Mouse (Mus musculus) myocyte (in vitro differentiated cells): ENCODE measurements around the gene Gm49394. TPM values are rescaled to one million over a fixed set of nuclear protein-coding genes. Genes with fewer than 3 reads are reported as not detected.
A peak's percentile ranks its signal among the peaks of the same experiment; 100 is the strongest.

ENCODE experiments used
- H3K27me3 ChIP-seq: one replicate; pipeline ENCODE4 v1.6.1; 2011; ENCODE audit not compliant: control insufficient read depth, insufficient read depth, insufficient read length
- H3K36me3 ChIP-seq: one replicate; pipeline ENCODE4 v1.6.1; 2011; ENCODE audit not compliant: control insufficient read depth, insufficient read depth
- H3K4me2 ChIP-seq: one replicate; pipeline ENCODE4 v1.6.1; 2011; ENCODE audit warnings: low read depth, control low read depth
- H3K4me3 ChIP-seq: one replicate; pipeline ENCODE4 v1.5.1; 2011; ENCODE audit warnings: mild to moderate bottlenecking, control low read depth, moderate library complexity
- H3K79me2 ChIP-seq: one replicate; pipeline ENCODE4 v1.6.1; 2011; ENCODE audit not compliant: control insufficient read depth, insufficient read depth
- H3ac ChIP-seq: one replicate; pipeline ENCODE4 v1.6.1; 2011; ENCODE audit not compliant: control insufficient read depth, insufficient read length
- CEBPB ChIP-seq: IDR thresholded peaks from 2 replicates; pipeline ENCODE4 v1.6.1; 2011; ENCODE audit warnings: mild to moderate bottlenecking, moderate library complexity; ENCODE audit not compliant: poor library complexity, insufficient read depth, severe bottlenecking
- E2F4 ChIP-seq: IDR thresholded peaks from one replicate; pipeline ENCODE4 v1.6.1; 2011; ENCODE audit warnings: mild to moderate bottlenecking, control low read depth, moderate library complexity; ENCODE audit not compliant: insufficient read depth
- MAX ChIP-seq: IDR thresholded peaks from one replicate; pipeline ENCODE4 v1.6.1; 2011; ENCODE audit warnings: low read depth, mild to moderate bottlenecking, control low read depth
- MYOD1 ChIP-seq, 3 experiments: IDR thresholded peaks; one replicate each; pipeline ENCODE4 v1.6.1; 2011; ENCODE audit warnings: control low read depth in 2 of 3, low read depth in 2 of 3, mild to moderate bottlenecking in 2 of 3, moderate library complexity in 1 of 3; ENCODE audit not compliant: insufficient read length in 2 of 3, control insufficient read depth in 1 of 3
- MYOG ChIP-seq, 3 experiments: IDR thresholded peaks; one replicate each; pipeline ENCODE4 v1.6.1; 2011; ENCODE audit warnings: control low read depth in 2 of 3, low read depth in 2 of 3, mild to moderate bottlenecking in 2 of 3; ENCODE audit not compliant: insufficient read length in 2 of 3, control insufficient read depth in 1 of 3, insufficient read depth in 1 of 3
- POLR2A ChIP-seq: IDR thresholded peaks from one replicate; pipeline ENCODE4 v1.6.1; 2011; ENCODE audit warnings: low read depth, mild to moderate bottlenecking, control low read depth, moderate library complexity; ENCODE audit not compliant: insufficient read length
- POLR2AphosphoS2 ChIP-seq: IDR thresholded peaks from one replicate; pipeline ENCODE4 v1.6.1; 2011; ENCODE audit warnings: low read depth, control low read depth; ENCODE audit not compliant: insufficient read length
- REST ChIP-seq: IDR thresholded peaks from one replicate; pipeline ENCODE4 v1.6.1; 2011; ENCODE audit warnings: mild to moderate bottlenecking, control low read depth, moderate library complexity; ENCODE audit not compliant: insufficient read depth, insufficient read length
- SRF ChIP-seq: IDR thresholded peaks from one replicate; pipeline ENCODE4 v1.6.1; 2011; ENCODE audit warnings: low read depth; ENCODE audit not compliant: control insufficient read depth, insufficient read length
- TCF12 ChIP-seq: IDR thresholded peaks from one replicate; pipeline ENCODE4 v1.6.1; 2011; ENCODE audit warnings: mild to moderate bottlenecking, control low read depth; ENCODE audit not compliant: poor library complexity, insufficient read depth, severe bottlenecking
- TCF3 ChIP-seq: IDR thresholded peaks from one replicate; pipeline ENCODE4 v1.6.1; 2011; ENCODE audit warnings: low read depth, control low read depth; ENCODE audit not compliant: insufficient read length
- USF1 ChIP-seq: IDR thresholded peaks from one replicate; pipeline ENCODE4 v1.6.1; 2011; ENCODE audit warnings: low read depth, mild to moderate bottlenecking, control low read depth, moderate library complexity
- polyA plus RNA-seq: library from polyadenylated mRNA; unstranded; fragments of >200 nt; fragmentation: generic; extraction: Trizol; gene quantifications from one replicate; pipeline ENCODE4 v1.2.1, GENCODE M21; 2012; ENCODE audit warnings: missing spikeins

Gene Gm49394
- polyA plus RNA-seq, 1 experiment, result 0.65 TPM

DNA sequence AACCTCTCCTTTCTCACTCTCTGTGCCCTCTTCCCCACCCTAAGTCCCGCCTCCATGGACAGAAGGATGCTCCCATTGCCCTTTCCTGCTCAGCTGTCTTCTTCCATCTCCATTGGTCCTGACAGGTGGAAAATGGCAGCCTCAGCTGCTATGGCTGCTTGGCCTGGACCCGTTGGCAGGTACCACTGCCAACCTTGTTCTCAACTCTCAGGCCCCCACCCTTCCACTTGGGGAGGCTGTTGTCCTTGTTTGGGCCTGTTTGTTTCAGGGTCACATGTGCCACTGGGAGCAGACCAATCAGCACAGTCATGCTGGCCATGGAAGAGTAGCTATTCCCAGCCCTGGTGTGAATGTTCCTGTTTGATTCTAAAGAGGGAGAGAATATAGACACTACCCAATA lies 68.8 kb downstream of the Gm49394 start:
- Histone ChIP-seq H3K36me3 (no peaks in the 10 kb centered on the region), H3K4me2 (peak overlapping the region; percentile 38), H3ac (no peak overlapping the region), H3K79me2 (no peaks in the 10 kb centered on the region), H3K4me3 (no peak overlapping the region), H3K27me3 (no peaks in the 10 kb centered on the region)
- TF ChIP-seq REST (no peak), POLR2A (no peak), MAX (no peak), POLR2AphosphoS2 (no peak), SRF (peak; percentile 94), TCF3 (peak; percentile 50), MYOD1 (IDR thresholded peaks at IDR 0.05; ENCODE audit: control insufficient read depth in 1 of 3, insufficient read length in 2 of 3, low read depth in 2 of 3) (peak; percentile 96 to 100 (median 99)), CEBPB (no peak), USF1 (peak; percentile 78), E2F4 (no peak), TCF12 (peak; percentile 86), MYOG (IDR thresholded peaks at IDR 0.05; ENCODE audit: control insufficient read depth in 1 of 3, insufficient read depth in 1 of 3, insufficient read length in 2 of 3, low read depth in 2 of 3) (peak; percentile 85 to 97 (median 95))

Other genes with a start within 250 kb of the Gm49394 start
- 14.5 TPM for gene Syt8, start 235.1 kb downstream of the Gm49394 start, polyA plus RNA-seq
- gene Tnni2, start 228.1 kb downstream of the Gm49394 start, polyA plus RNA-seq, result 3,238 TPM
- 298 TPM for gene Lsp1, start 209.1 kb downstream of the Gm49394 start, polyA plus RNA-seq
- 2,107 TPM for gene Tnnt3, start 171.1 kb downstream of the Gm49394 start, polyA plus RNA-seq
- gene Mrpl23, start 137.3 kb downstream of the Gm49394 start, polyA plus RNA-seq, result 73.3 TPM
- 331 TPM for gene Igf2, start 3.1 kb downstream of the Gm49394 start, polyA plus RNA-seq
- 1.2 TPM for gene Ins2, start 73.4 kb upstream of the Gm49394 start, polyA plus RNA-seq